Mouse (Mus musculus): Measurements from ENCODE around the gene Faah.

DNA sequence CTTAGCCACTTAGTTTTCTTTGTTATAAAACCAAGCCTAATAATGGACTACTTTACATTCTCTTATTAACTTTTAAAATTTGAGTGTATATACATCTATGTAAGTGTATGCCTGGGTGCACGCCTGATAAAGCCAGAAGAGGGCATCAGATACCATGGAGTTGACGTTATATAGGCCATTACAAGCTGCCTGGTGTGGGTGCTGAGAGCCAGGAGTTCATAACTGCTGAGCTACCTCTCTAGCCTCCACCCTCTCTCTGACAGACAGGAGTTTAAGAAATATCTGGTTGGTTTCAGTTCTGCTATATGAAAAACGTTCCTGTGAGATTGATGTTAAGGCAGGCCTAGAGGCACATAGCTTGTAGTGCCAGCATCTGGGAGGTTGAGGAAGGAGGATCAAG is 24.5 kb upstream of the Faah start:
- TF ChIP-seq TAL1 (IDR thresholded peaks at IDR 0.05; ENCODE audit: low read length) (no peak), GATA1 (IDR thresholded peaks at IDR 0.05; ENCODE audit: low read length) (no peak)
